Mouse (Mus musculus) left cerebral cortex, adult 2 months (tissue): ENCODE results near the gene Stx8. TPM values are rescaled to one million over a fixed set of nuclear protein-coding genes. Genes with fewer than 3 reads are reported as not detected.

Source experiments
- DNase-seq, 2 experiments: peaks; one replicate each; pipeline ENCODE4 v3.0.0; 2021 to 2022; ENCODE audit warnings: low spot score in 2 of 2, mixed read lengths in 1 of 2; ENCODE audit errors: extremely low spot score in 1 of 2
- H3K27ac ChIP-seq: fragments of 200-600 bp; 2 replicates; pipeline ENCODE4 v1.8.1; 2022
- H3K4me3 ChIP-seq: fragments of 200-600 bp; 2 replicates; pipeline ENCODE4 v1.8.1; 2022
- CTCF ChIP-seq: fragments of 200-600 bp; IDR thresholded peaks from 2 replicates; pipeline ENCODE4 v1.8.1; 2022; ENCODE audit warnings: antibody characterized with exemption, mild to moderate bottlenecking, moderate library complexity
- intact Hi-C: fragments of 180-260 bp; cut with DNase I; formaldehyde crosslinking; loops from one replicate; pipeline ENCODE4 v1.15.1; 2025
- microRNA-seq, 2 experiments: library from miRNA; unstranded; fragments of <30 nt; microRNA quantifications; one replicate each; pipeline ENCODE4 v1.2.0; 2021
- total RNA-seq, 2 experiments: library from RNA; stranded (reverse); gene quantifications; 2 replicates each; pipeline ENCODE4 v1.2.3; 2021

Stx8 gene
- total RNA-seq, 2 experiments from 2014 or later = 36.4 to 42.7 TPM

DNA sequence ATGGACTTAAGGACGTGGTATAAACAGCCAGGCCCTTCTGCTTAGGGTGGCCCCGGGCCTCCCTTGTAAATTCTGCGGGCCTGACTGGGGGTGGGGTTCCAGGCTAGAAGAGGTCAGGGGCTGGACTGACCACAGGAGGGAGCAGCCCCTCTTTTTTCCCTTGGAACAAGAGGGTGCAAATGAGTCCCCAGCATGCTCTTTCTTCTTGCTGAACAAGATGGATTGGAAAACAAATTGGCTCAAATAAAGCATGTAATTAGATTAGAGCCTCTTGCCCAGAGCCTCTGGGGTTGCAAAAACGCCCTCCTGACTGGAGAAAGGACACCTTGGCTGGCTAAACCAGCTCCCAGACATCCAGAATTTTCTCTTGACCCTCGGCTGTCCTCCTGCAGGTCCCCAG, 273.8 kb downstream of the Stx8 start:
- no peak; the same call in 1 of the 2 replicates for TF ChIP-seq CTCF
- intact Hi-C loops = no loop called here
- Histone ChIP-seq H3K27ac (no peak overlapping the region), H3K4me3 (no peak overlapping the region)
- DNase-seq = no peak

DNA sequence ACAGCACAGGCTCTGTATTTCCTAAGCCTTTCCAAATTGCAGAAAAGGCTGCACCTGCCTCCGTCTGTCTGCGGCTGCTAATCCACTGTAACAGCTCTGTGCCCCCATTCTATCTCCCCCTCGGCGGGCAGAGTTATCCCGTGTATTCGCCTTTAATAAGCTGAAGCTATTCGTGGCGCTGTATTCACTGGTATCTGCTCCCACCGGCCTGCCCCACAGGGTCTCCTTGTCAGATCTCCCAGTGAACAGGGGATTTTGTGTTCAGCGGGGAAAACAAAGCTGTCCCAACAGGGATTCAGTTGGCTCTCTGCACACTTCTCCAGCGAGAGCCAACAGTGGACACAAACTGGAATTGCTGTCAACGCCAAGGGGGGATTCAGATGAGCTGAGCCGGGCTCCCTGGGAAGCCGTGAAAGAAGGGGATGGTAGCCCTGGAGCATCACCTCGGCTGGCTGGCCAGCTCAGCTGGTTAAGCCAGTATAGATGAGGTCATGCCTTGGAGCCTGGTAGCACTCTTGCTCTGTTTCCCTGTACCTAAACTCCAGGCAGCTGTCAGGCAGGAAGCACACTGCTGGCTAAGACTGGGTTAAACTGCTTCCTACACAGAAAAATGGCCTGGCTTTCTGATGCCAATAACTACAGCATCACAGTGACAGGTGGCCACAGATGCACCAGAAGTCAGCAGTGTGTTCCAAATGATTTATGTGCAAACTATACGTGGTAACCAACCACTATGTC, 278.4 kb downstream of the Stx8 start:
- intact Hi-C loops = no loop called here
- no peak for TF ChIP-seq CTCF
- DNase-seq = no peak
- Histone ChIP-seq H3K4me3 (no peak overlapping the region), H3K27ac (no peak overlapping the region)

DNA sequence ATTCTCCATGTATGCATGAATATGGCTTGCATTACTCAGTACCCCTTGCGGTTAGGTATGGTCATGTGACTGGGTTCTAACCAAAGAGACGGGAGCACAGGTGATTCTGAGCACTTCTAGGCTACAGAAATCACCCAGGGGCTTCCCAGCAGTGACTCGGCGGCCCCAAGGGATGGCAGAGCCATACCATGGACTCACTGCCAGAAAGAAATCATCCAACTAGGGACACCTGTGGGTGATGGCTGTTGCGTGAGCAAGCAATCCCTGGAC, 278.9 kb downstream of the Stx8 start:
- intact Hi-C loops = no loop called here
- TF ChIP-seq CTCF = no peak
- Histone ChIP-seq H3K27ac (no peak overlapping the region), H3K4me3 (no peak overlapping the region)
- no peak for DNase-seq

DNA sequence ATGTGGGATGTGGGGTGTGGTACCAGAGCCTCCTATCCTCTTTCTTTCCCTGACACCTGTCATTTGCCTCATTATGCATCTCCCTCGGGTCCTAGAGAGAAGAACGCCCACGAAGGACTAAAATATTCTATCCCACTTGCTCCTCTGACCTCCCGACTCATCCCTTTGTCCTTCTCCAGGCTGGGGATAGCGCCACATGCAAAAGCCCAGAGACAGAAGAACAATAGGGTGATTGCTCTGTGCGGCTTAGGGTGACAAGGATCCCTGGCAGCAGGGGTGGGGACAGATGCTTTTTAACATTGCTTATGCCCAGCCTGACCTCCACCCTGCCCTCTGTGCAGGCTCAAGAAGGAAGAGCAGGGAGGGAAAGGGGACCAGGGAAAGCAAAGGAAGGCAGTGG, 281.9 kb downstream of the Stx8 start:
- intact Hi-C loops = no loop called here
- no peak for TF ChIP-seq CTCF
- H3K27ac ChIP-seq = no peak overlapping the region
- no peak overlapping the region for H3K4me3 ChIP-seq
- DNase-seq = no peak

- DNase-seq = no peak
- no peak overlapping the region for H3K4me3 ChIP-seq
- no peak overlapping the region for H3K27ac ChIP-seq
- TF ChIP-seq CTCF = no peak
- intact Hi-C loops = no loop called here
Observed at GRCm38 (mm10) chr11:68250106-68250505, 284.1 kb downstream of the Stx8 start.

DNA sequence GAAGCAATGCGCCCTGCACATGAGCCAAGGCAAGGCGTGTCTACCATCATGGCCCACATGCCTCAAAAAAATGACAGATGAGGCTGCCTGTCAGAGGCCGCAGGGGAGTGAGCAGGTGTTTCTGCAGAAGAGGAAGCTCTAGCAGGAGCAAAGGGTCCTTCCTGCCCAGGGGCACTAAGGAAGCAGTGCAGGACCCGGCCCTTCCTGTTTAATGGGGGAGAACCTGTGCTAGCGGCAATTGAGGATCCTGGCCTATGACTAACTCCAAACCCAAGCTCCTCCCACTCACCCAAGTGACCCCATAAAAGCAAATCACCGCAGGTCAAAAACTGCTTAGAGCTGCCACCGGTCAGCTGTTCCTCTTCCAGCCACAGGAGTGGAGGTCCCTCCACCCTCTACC, 287.5 kb downstream of the Stx8 start:
- Histone ChIP-seq H3K4me3 (no peak overlapping the region), H3K27ac (no peak overlapping the region)
- no peak for DNase-seq
- intact Hi-C loops = no loop called here
- TF ChIP-seq CTCF = no peak

Small RNA genes lying within 50 kb of the gene (microRNA-seq; reads per million reads assigned to microRNA genes)
- gene Mir6406 = 0 reads per million in 2 experiments

Other genes with a start within 250 kb of the Stx8 start
- 1 to 10 TPM; 1.2 to 2.0 TPM for gene Glp2r, start 195.0 kb upstream of the Stx8 start, total RNA-seq
- not detected for gene Gsg1l2, start 191.6 kb upstream of the Stx8 start, total RNA-seq
- gene Dhrs7c, start 168.0 kb upstream of the Stx8 start, total RNA-seq = under 1 TPM in 1 of 2 experiments, not detected in 1; 0.32 TPM
- gene Usp43, start 44.0 kb upstream of the Stx8 start, total RNA-seq = 1 to 10 TPM; 3.4 to 4.8 TPM
- 1 to 10 TPM; 7.3 to 7.7 TPM for gene Cfap52, start 542 bp upstream of the Stx8 start, total RNA-seq